Mouse (Mus musculus) heart, postnatal 0 days (tissue): ENCODE results near the gene Hdgfl2.

Experiments used
- CTCF ChIP-seq: IDR thresholded peaks from 2 replicates; pipeline ENCODE4 v1.5.1; 2016; ENCODE audit warnings: antibody characterized with exemption, control low read depth, low read depth
- EP300 ChIP-seq: IDR thresholded peaks from 2 replicates; pipeline ENCODE4 v1.6.1; 2016; ENCODE audit warnings: antibody characterized with exemption, low read depth

- TF ChIP-seq CTCF (no peak), EP300 (no peak)
These were observed 44.4 kb downstream of the Hdgfl2 start for GRCm38 (mm10) chr17:56123681-56124340.
